Mouse (Mus musculus) liver, embryonic 16.5 days (tissue): ENCODE data around the gene Tex52. TPM values are rescaled to one million over a fixed set of nuclear protein-coding genes. Genes with fewer than 3 reads are reported as not detected.

ENCODE experiments used
- ATAC-seq: fragments of 200-750 bp; cut with Nextera tagmentation; 2 replicates; pipeline ENCODE4 v1.8.0; 2017; ENCODE audit warnings: low read depth, mild to moderate bottlenecking, moderate number of reproducible peaks, moderate library complexity
- H3K27ac ChIP-seq: fragments of 300-500 bp; sonication (generic); 2 replicates; pipeline ENCODE4 v1.5.1; 2014; ENCODE audit warnings: mild to moderate bottlenecking, low read length
- H3K27me3 ChIP-seq: fragments of 300-500 bp; sonication (generic); 2 replicates; pipeline ENCODE4 v1.6.1; 2014; ENCODE audit warnings: low read depth, low read length, mixed read lengths; ENCODE audit not compliant: control insufficient read depth, insufficient read depth
- H3K36me3 ChIP-seq: fragments of 300-500 bp; sonication (generic); 2 replicates; pipeline ENCODE4 v1.6.1; 2014; ENCODE audit warnings: mild to moderate bottlenecking; ENCODE audit not compliant: control insufficient read depth, insufficient read depth
- H3K4me1 ChIP-seq: fragments of 300-500 bp; sonication (generic); 2 replicates; pipeline ENCODE4 v1.6.1; 2014; ENCODE audit warnings: low read depth, low read length, mixed read lengths; ENCODE audit not compliant: control insufficient read depth
- H3K4me2 ChIP-seq: fragments of 300-500 bp; sonication (generic); 2 replicates; pipeline ENCODE4 v1.6.1; 2014; ENCODE audit warnings: low read depth, low read length, mixed read lengths
- H3K4me3 ChIP-seq: fragments of 300-500 bp; sonication (generic); 2 replicates; pipeline ENCODE4 v1.5.1; 2014; ENCODE audit warnings: low read depth, mild to moderate bottlenecking, low read length
- H3K9ac ChIP-seq: fragments of 300-500 bp; sonication (generic); 2 replicates; pipeline ENCODE4 v1.6.1; 2014; ENCODE audit warnings: low read depth, low read length
- H3K9me3 ChIP-seq: fragments of 300-500 bp; sonication (generic); replicated peaks from 2 replicates; pipeline ENCODE4 v1.6.1; 2016; ENCODE audit warnings: low read length; ENCODE audit not compliant: control insufficient read depth
- WGBS: fragments of 180-500 bp; shearing (Covaris S2); extraction: QIAGEN DNeasy Blood & Tissue Kit; methylation state at CpG from one replicate; pipeline ENCODE4 v1.1.7; 2014; ENCODE audit not compliant: insufficient replicate concordance; 5-methylcytosine and 5-hydroxymethylcytosine counted together
- polyA plus RNA-seq: library from polyadenylated mRNA; unstranded; fragments of >200 nt; fragmentation: Nextera tagmentation; extraction: Ambion mirVana; gene quantifications from 2 replicates; pipeline ENCODE4 v1.2.1, GENCODE M21; 2015

Gene Tex52
- polyA plus RNA-seq, 1 experiment from 2014 or later, result not detected

DNA sequence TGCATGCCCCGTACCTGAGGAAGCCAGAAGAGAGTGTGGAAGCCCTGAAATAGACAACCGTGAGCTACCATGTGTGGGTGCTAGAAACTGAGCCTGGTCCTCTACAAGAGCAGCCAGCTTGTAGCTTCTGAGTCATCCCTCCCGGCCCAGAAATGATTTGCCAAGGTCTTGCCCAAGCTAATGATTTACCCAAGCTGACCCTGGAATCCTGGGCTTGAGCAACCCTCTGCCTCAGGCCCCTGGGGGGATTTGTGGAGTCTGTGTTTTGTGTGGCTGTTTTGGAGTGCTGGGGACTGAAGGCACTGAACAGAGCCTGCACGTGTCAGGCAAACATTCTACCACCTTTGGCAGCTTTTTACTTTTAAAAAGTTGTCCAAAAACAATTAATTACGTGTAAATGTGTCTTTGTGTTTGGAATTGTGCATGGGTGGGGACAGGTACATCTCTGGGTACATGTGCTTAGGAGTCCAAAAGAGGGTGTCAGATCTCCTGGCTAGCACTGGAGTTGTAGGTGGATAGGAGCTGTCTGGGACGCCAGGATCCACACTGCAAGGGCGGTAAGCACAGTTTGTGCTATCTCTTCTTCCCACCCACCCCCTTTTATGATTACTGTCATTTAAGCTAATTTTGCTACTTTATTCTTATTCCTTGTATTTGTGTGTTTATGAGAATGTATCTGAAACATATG is 22.5 kb downstream of the Tex52 start:
- 51% methylated on average over 7 of the region's 7 CpGs for WGBS

DNA sequence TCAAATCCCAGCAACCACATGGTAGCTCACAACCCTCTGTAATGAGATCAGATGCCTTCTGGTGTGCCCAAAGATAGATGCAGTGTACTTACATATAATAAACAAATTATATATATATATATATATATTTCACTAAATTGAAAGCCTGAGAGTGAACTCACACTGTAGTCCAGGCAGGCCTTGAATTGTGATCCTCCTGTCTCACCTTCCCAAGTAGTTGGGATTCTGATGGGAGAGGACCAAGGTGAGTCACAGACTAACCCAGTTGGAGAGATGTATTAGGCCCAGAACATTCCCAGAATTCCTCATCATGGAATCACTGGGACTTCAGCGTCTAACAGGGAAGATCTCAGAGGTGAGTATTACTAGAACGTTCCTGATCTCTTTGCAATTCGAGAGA is 23.7 kb downstream of the Tex52 start, which contains the start of gene Nrip2:
Gene Nrip2, plus strand, starts transcription at position 301 of the 400 bp plus-strand sequence.
- Histone ChIP-seq H3K9ac (no peak within 1 kb of the TSS; the same call in 1 of the 2 replicates), H3K27me3 (no peaks in the 10 kb centered on the region), H3K4me1 (no peaks in the 10 kb centered on the region), H3K9me3 (no peaks in the 10 kb centered on the region), H3K4me3 (peak within 1 kb of the TSS; percentile 26; the same call in 1 of the 2 replicates), H3K36me3 (no peaks in the 10 kb centered on the region), H3K27ac (peak within 1 kb of the TSS; percentile 66), H3K4me2 (peak within 1 kb of the TSS; percentile 30)
- 60% methylated on average over 3 of the region's 3 CpGs for whole genome bisulfite sequencing
- no peak for ATAC-seq

More for the DNA sequence above, 22.5 kb downstream of the Tex52 start:
- Histone ChIP-seq H3K4me2 (0 out of 2 replicates have a peak overlapping the region, but pooled peaks have one; percentile 9), H3K36me3 (no peaks in the 10 kb centered on the region), H3K4me3 (no peak overlapping the region), H3K9ac (no peak overlapping the region), H3K27ac (peak overlapping the region; percentile 66), H3K4me1 (no peaks in the 10 kb centered on the region), H3K27me3 (no peaks in the 10 kb centered on the region), H3K9me3 (no peaks in the 10 kb centered on the region)
- ATAC-seq, result peak; percentile 79

DNA sequence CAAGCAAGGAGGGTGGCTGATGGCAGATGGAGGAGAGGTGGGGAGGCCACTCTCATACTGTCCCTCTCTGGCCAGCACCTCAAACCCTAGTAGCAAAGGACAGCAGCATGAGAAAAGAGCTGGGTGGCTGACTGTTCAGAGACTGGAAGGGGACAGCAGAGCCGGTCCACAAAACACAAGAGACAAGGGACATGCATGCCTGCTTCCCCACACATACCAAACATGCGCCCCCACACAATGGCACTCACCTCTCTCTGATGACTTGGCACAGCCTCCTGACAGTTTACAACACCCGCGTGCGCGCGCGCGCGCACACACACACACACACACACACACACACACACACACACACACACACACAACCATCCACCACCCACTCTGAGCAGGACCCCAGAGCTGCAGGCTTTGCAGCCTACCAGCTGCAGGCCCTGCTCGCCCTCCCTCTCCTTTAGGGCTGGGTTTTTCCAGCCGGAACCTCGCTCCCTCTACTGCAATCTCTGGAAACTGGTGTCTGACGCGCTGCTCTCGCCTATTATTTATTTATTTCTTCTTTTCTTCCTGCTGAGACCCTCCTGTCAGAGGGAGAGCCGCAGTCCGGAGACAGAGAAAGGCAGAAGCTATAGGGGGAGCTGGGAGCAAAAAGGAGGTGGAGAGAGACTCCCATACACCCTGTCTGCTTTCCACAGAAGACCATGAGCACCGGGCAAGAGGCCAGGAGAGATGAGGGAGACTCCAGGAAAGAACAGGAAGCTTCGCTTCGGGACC is 24.3 kb downstream of the Tex52 start:
- WGBS, result 54% methylated on average over 21 of the region's 21 CpGs
- H3K36me3 ChIP-seq, result no peaks in the 10 kb centered on the region
- peak overlapping the region; percentile 26; the same call in 1 of the 2 replicates for H3K4me3 ChIP-seq
- H3K4me2 ChIP-seq, result peak overlapping the region; percentile 30
- no peak overlapping the region; the same call in 1 of the 2 replicates for H3K9ac ChIP-seq
- H3K27me3 ChIP-seq, result no peaks in the 10 kb centered on the region
- H3K9me3 ChIP-seq, result no peaks in the 10 kb centered on the region
- ATAC-seq, result peak; percentile 11; the same call in 1 of the 2 replicates
- H3K27ac ChIP-seq, result no peak overlapping the region
- H3K4me1 ChIP-seq, result no peaks in the 10 kb centered on the region

- no peak overlapping the region for H3K4me3 ChIP-seq
- peaks cover 9% of the 10 kb centered on the region for H3K36me3 ChIP-seq
- no peak overlapping the region for H3K27ac ChIP-seq
- no peak for ATAC-seq
- no peaks in the 10 kb centered on the region for H3K4me1 ChIP-seq
- H3K4me2 ChIP-seq, result no peak overlapping the region
- no peaks in the 10 kb centered on the region for H3K9me3 ChIP-seq
- H3K27me3 ChIP-seq, result no peaks in the 10 kb centered on the region
- WGBS, result 58% methylated on average over 5 of the region's 5 CpGs
- H3K9ac ChIP-seq, result no peak overlapping the region
Observed at GRCm38 (mm10) chr6:128404708-128405107, 29.5 kb downstream of the Tex52 start.

- no peaks in the 10 kb centered on the region for H3K4me1 ChIP-seq
- H3K9ac ChIP-seq, result no peak overlapping the region
- no peak overlapping the region for H3K27ac ChIP-seq
- H3K36me3 ChIP-seq, result peaks cover 13% of the 10 kb centered on the region
- H3K4me2 ChIP-seq, result no peak overlapping the region
- ATAC-seq, result no peak
- 71% methylated on average over 7 of the region's 7 CpGs for WGBS
- no peak overlapping the region for H3K4me3 ChIP-seq
- no peaks in the 10 kb centered on the region for H3K9me3 ChIP-seq
- H3K27me3 ChIP-seq, result no peaks in the 10 kb centered on the region
Observed at GRCm38 (mm10) chr6:128408544-128409125, 33.4 kb downstream of the Tex52 start.

DNA sequence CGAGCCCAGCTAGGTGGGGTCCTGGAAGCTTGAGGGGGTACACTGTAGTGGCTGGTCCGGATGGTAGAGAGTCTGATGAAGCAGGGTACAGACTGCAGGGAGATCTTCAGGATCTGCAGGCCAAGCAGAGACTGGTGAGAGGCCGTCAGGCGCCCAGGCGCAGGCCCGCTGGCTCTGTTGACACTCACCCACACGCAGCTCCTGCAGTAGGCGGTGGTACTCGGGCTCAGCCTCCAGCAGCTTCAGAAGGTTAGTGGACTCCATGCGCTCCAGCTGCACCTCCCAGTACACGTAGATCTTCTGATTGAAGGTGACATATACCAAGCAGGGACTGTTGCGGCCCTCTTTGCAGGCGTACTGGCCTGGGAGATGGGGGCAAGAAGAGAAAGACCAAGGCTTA is 35.0 kb downstream of the Tex52 start:
- Histone ChIP-seq H3K27me3 (no peaks in the 10 kb centered on the region), H3K4me3 (no peak overlapping the region), H3K27ac (no peak overlapping the region), H3K4me2 (no peak overlapping the region), H3K4me1 (no peaks in the 10 kb centered on the region), H3K9ac (no peak overlapping the region), H3K9me3 (no peaks in the 10 kb centered on the region), H3K36me3 (peaks cover 13% of the 10 kb centered on the region)
- 86% methylated on average over 13 of the region's 13 CpGs for WGBS
- ATAC-seq, result 0 out of 2 replicates have a peak, but pooled peaks have one; percentile 10

DNA sequence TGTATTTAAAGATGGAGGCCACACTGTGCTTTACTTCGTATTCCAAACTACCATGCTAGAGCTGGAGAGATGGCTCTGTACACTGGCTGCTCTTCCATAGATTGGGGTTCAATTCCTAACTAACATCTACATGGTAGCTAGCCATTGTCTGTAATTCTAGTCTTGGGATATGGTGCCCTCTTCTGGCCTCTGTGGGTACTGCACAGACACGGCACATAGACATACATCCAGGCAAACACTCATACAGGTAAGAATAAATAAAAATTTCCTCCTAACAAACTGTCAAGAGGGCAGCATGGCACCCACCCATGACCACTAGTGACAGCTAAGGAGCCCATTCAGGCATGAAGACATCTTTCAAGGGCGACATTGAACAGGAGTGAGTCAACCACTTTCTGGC is 35.9 kb downstream of the Tex52 start:
- Histone ChIP-seq H3K9me3 (no peaks in the 10 kb centered on the region), H3K4me1 (no peaks in the 10 kb centered on the region), H3K27me3 (no peaks in the 10 kb centered on the region), H3K4me2 (no peak overlapping the region), H3K9ac (no peak overlapping the region), H3K4me3 (no peak overlapping the region), H3K36me3 (peaks cover 13% of the 10 kb centered on the region), H3K27ac (no peak overlapping the region)
- peak; percentile 16; the same call in 1 of the 2 replicates for ATAC-seq
- WGBS, result 6% methylated on average over 3 of the region's 3 CpGs

DNA sequence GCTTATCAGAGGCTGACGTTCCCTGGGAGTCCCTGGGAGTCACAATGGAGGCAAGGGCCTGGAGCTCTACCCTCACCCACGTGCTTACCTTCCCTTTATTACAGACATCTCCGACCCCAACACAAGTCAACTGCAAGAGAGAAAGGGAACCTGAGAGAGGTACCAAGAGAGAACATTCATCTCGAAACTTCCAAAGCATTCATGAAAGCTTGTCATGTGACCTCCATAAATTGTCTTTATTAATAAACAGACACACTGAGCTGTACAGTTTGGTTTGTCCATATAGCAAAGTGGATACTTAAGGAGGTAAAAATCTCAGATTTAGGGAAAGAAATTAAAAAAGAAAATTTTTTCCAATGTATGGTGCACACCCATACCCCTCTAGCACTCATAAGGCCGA is 40.9 kb downstream of the Tex52 start:
- ATAC-seq, result no peak
- Histone ChIP-seq H3K4me3 (no peak overlapping the region), H3K9ac (no peak overlapping the region), H3K27me3 (no peaks in the 10 kb centered on the region), H3K27ac (no peak overlapping the region), H3K4me2 (no peak overlapping the region), H3K9me3 (no peaks in the 10 kb centered on the region), H3K36me3 (peaks cover 5% of the 10 kb centered on the region), H3K4me1 (no peaks in the 10 kb centered on the region; the same call in 1 of the 2 replicates)
- 69% methylated on average over 5 of the region's 5 CpGs for WGBS
